Mouse (Mus musculus) stomach, postnatal 0 days (tissue): Measurements from ENCODE around the gene Trpc7. TPM values are rescaled to one million over a fixed set of nuclear protein-coding genes. Genes with fewer than 3 reads are reported as not detected.
A peak's percentile ranks its signal among the peaks of the same experiment; 100 is the strongest.

Experiments
- ATAC-seq: fragments of 200-750 bp; cut with Nextera tagmentation; 2 replicates; pipeline ENCODE4 v1.8.0; 2017; ENCODE audit not compliant: low FRiP score, low TSS enrichment
- DNase-seq: peaks from one replicate; pipeline ENCODE4 v3.0.0-alpha.2; 2016; ENCODE audit warnings: low spot score
- H3K27ac ChIP-seq: fragments of 300-500 bp; sonication (generic); replicated peaks from 2 replicates; pipeline ENCODE4 v1.5.1; 2014; ENCODE audit warnings: mild to moderate bottlenecking, control low read depth
- H3K27me3 ChIP-seq: fragments of 300-500 bp; sonication (generic); 2 replicates; pipeline ENCODE4 v1.6.1; 2014; ENCODE audit warnings: low read length; ENCODE audit not compliant: control insufficient read depth, insufficient read depth
- H3K36me3 ChIP-seq: fragments of 300-500 bp; sonication (generic); 2 replicates; pipeline ENCODE4 v1.6.1; 2014; ENCODE audit warnings: low read length, mixed read lengths; ENCODE audit not compliant: control insufficient read depth, insufficient read depth
- H3K4me1 ChIP-seq: fragments of 300-500 bp; sonication (generic); replicated peaks from 2 replicates; pipeline ENCODE4 v1.6.1; 2014; ENCODE audit warnings: antibody characterized with exemption; ENCODE audit not compliant: control insufficient read depth, insufficient read depth
- H3K4me2 ChIP-seq: fragments of 300-500 bp; sonication (generic); replicated peaks from 2 replicates; pipeline ENCODE4 v1.6.1; 2014; ENCODE audit warnings: low read depth, mild to moderate bottlenecking, control low read depth, moderate library complexity
- H3K4me3 ChIP-seq: fragments of 300-500 bp; sonication (generic); 2 replicates; pipeline ENCODE4 v1.5.1; 2014; ENCODE audit warnings: low read depth, low read length, control low read depth
- H3K9ac ChIP-seq: fragments of 300-500 bp; sonication (generic); 2 replicates; pipeline ENCODE4 v1.6.1; 2014; ENCODE audit warnings: mild to moderate bottlenecking, low read length, control low read depth, mixed read lengths
- H3K9me3 ChIP-seq: fragments of 300-500 bp; sonication (generic); 2 replicates; pipeline ENCODE4 v1.6.1; 2016; ENCODE audit warnings: low read length; ENCODE audit not compliant: control insufficient read depth
- CTCF ChIP-seq: IDR thresholded peaks from 2 replicates; pipeline ENCODE4 v1.5.1; 2016; ENCODE audit warnings: antibody characterized with exemption, low read depth, mild to moderate bottlenecking, moderate library complexity
- EP300 ChIP-seq: optimal IDR thresholded peaks from 2 replicates; pipeline ENCODE3; 2016; ENCODE audit warnings: antibody characterized with exemption
- WGBS: fragments of 180-500 bp; shearing (Covaris S2); extraction: QIAGEN DNeasy Blood & Tissue Kit; methylation state at CpG from one replicate; pipeline ENCODE4 v1.1.7; 2014; 5-methylcytosine and 5-hydroxymethylcytosine counted together
- polyA plus RNA-seq: library from polyadenylated mRNA; unstranded; fragments of >200 nt; fragmentation: Nextera tagmentation; extraction: Ambion mirVana; gene quantifications from 2 replicates; pipeline ENCODE4 v1.2.1, GENCODE M21; 2015

The Trpc7 gene
- polyA plus RNA-seq, 1 experiment from 2014 or later, result 0.19 TPM

DNA sequence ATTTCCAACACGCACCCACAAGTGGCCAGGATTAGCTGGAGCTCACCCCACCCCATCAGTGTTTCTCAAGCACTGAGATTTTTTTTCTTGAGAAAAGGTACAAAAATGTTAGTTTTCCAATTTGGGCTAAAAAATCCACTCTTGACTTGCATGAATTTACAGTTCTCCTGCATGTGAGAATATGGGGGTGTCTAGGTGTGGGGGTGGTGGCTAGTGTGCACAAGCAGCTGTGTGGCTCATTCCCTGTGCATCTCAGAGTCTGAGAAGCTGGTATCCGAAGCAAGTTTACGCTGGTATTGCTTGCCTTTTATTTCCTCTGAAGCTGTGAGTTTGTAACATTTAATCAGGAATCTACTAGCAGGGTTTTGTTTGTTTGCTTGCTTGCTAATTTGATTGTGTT lies 105.1 kb downstream of the Trpc7 start:
- ATAC-seq, result no peak
- 87% methylated on average over 3 of the region's 3 CpGs for WGBS
- Histone ChIP-seq H3K4me3 (no peak overlapping the region), H3K27ac (no peak overlapping the region), H3K4me2 (no peak overlapping the region), H3K9me3 (no peaks in the 10 kb centered on the region), H3K27me3 (no peaks in the 10 kb centered on the region), H3K9ac (no peak overlapping the region), H3K36me3 (no peaks in the 10 kb centered on the region), H3K4me1 (no peaks in the 10 kb centered on the region)
- no peak for DNase-seq
- TF ChIP-seq CTCF (no peak), EP300 (no peak)

DNA sequence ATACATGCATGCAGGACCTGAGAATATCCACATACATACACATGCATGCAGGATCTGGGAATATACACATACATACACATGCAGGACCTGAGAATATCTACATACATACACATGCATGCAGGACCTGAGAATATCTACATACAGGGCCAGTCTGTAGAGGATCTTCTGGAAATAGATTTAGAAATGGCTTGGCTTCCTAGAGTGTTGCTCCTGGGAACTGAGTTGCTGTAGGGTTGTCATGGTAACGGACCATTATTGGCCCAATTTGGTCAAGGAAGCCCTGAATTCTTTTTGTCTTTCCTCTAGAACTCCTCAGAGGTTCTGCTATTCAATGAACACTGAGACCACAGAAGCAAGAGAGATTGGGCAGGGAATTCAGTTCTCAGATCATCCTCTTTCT lies 113.2 kb downstream of the Trpc7 start:
- 88% methylated on average over 1 of the region's 1 CpGs for WGBS
- no peaks in the 10 kb centered on the region for H3K4me1 ChIP-seq
- H3K27me3 ChIP-seq, result no peaks in the 10 kb centered on the region
- ATAC-seq (no peak), DNase-seq (no peak)
- H3K36me3 ChIP-seq, result no peaks in the 10 kb centered on the region
- no peak overlapping the region for H3K4me2 ChIP-seq
- H3K9ac ChIP-seq, result no peak overlapping the region
- no peak overlapping the region for H3K27ac ChIP-seq
- no peaks in the 10 kb centered on the region for H3K9me3 ChIP-seq
- TF ChIP-seq CTCF, result no peak
- no peak for TF ChIP-seq EP300
- no peak overlapping the region for H3K4me3 ChIP-seq

DNA sequence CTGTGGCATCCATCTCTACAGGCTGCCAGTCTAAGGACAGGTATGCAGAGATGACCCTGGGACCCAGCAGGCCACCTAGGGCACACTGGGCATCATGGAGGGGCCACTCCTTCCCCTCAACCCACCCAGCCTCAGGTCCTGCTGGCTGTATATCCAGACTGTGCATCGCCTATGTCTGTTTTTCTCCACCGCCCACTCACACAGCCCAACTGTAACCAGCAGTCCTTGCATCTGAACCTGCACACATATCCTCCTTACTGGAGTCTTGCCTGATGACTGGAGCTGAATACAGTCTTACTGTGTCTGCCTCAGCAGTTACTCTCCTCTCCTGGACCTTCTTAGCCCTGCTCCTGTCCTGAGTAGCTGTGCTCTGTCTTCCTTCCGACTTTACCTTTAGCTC lies 114.1 kb downstream of the Trpc7 start:
- H3K27me3 ChIP-seq, result no peaks in the 10 kb centered on the region
- 89% methylated on average over 3 of the region's 3 CpGs for WGBS
- ATAC-seq (no peak), DNase-seq (no peak)
- H3K36me3 ChIP-seq, result no peaks in the 10 kb centered on the region
- no peaks in the 10 kb centered on the region for H3K9me3 ChIP-seq
- H3K4me2 ChIP-seq, result no peak overlapping the region
- TF ChIP-seq CTCF (no peak), EP300 (no peak)
- H3K4me3 ChIP-seq, result no peak overlapping the region
- H3K4me1 ChIP-seq, result no peaks in the 10 kb centered on the region
- no peak overlapping the region for H3K9ac ChIP-seq
- H3K27ac ChIP-seq, result no peak overlapping the region

DNA sequence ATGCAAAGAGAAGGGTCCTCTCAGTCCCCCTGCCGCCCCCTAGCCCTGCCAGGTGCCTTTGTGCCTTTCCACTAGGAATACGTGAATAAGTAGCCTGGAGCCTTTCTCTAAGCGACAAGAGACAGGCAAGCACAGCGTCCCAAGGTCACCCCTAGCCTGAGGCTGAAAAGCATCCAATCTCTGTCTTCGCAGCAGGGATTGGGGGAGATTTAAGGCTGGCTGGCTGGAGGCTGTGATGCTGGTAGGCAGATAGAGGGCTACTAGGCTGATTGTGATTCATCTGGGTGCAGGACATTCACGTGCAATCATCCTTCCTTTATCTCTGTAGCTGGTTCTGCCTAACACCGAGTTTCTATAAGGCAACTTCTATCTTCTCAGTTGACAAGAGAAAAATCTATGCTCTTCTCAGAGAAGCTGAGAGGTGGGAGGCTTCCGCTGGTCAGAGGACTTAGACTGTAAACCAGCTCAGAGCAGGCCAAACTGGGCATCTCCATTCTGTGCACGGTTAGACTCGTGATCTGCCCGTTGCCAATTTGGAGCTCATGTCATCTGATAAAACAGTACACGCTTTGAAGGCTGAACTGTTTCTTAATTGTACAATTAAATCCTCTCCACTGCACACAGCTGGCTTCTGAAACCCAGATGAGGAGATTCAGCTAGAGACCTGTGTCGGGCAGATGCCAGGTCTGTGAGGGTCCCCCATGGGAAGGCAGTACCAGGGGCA lies 114.9 kb downstream of the Trpc7 start:
- Histone ChIP-seq H3K36me3 (no peaks in the 10 kb centered on the region), H3K4me3 (no peak overlapping the region), H3K9me3 (no peaks in the 10 kb centered on the region), H3K27ac (no peak overlapping the region), H3K9ac (no peak overlapping the region), H3K4me1 (no peaks in the 10 kb centered on the region), H3K27me3 (no peaks in the 10 kb centered on the region), H3K4me2 (no peak overlapping the region)
- no peak for ATAC-seq
- 72% methylated on average over 13 of the region's 13 CpGs for WGBS
- no peak for TF ChIP-seq EP300
- TF ChIP-seq CTCF, result no peak
- no peak for DNase-seq

DNA sequence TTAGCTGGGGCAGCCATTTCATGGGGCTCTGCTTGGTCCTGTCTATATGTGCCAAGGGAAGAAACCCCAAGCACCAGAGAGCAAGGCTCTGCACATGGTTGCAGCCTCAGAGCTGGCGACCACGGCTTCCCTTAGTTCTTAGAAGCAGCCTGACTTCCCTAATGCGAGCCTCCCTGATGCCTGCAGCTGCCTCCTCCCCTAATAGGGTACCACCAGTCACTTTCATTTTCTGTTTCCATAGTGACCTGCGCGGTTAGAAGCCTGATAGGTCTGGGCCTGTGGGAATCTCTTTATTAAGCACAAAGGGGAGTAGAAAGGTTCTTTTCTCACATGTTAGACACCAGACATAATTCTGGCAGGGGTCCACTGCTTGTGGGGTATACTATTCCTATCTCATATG lies 121.5 kb downstream of the Trpc7 start:
- TF ChIP-seq EP300, result no peak
- no peak for TF ChIP-seq CTCF
- Histone ChIP-seq H3K27ac (no peak overlapping the region), H3K9me3 (no peaks in the 10 kb centered on the region), H3K4me1 (no peaks in the 10 kb centered on the region), H3K4me2 (no peak overlapping the region), H3K9ac (no peak overlapping the region), H3K36me3 (no peaks in the 10 kb centered on the region), H3K4me3 (no peak overlapping the region), H3K27me3 (no peaks in the 10 kb centered on the region)
- WGBS, result 50% methylated on average over 5 of the region's 5 CpGs
- ATAC-seq (0 out of 2 replicates have a peak, but pooled peaks have one; percentile 29), DNase-seq (no peak)

DNA sequence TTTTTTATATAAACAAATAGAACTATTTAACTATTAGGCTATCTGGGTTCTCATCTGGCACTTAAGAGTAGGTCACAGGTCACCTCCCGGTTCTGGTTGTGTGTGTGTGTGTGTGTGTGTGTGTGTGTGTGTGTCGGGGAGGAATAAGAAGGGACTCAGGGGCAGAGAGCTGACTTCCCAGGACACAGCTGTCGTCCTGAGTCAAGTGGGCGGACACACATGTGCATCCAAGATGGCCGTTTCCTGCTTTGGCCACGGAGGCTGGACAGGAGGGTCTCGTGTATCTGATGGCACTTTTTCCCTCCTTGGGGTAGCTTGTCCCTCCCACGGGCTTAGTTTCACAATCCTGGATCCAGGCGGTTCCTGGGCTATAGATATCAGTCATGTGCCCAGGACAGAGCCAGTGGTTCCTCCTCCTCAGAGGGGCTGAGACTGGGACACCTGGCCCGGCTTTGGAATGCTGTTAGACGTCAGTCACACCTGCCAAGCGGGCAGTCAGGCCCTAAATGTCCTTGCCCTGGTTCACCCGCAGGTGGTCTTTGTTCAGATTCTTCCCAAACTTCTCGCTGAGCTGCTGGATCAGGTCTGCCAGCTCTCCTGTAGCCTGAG lies 122.4 kb downstream of the Trpc7 start:
- H3K4me2 ChIP-seq, result no peak overlapping the region
- no peak overlapping the region for H3K9ac ChIP-seq
- no peak overlapping the region for H3K4me3 ChIP-seq
- H3K27me3 ChIP-seq, result no peaks in the 10 kb centered on the region
- no peaks in the 10 kb centered on the region for H3K4me1 ChIP-seq
- WGBS, result 54% methylated on average over 14 of the region's 14 CpGs
- H3K9me3 ChIP-seq, result no peaks in the 10 kb centered on the region
- DNase-seq, result no peak
- no peak overlapping the region for H3K27ac ChIP-seq
- no peaks in the 10 kb centered on the region for H3K36me3 ChIP-seq
- ATAC-seq, result no peak
- TF ChIP-seq CTCF, result no peak
- TF ChIP-seq EP300, result no peak
